12 mouse cellular contexts compared by ENCODE assay signal in the genomic region with DNA sequence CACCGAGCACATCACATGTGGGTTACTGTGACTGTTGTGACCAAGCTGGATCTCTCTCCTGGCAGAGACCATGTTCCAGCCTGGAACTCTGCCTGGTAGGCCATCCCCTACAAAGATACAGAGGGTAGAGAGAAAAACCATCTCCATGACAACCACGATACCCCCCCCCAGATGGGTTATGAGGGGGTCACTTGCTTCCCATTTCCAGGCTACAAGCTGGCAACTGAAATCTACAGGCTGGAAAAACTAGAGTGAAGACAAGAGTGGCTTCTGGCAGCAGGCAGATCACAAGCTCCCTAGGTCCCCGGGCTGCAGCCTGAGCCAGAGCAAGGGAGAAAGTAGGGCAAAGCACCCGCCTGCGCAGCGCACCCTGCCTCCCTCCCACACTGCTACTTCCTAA. TPM values are rescaled to one million over a fixed set of nuclear protein-coding genes. Genes with fewer than 3 reads are reported as not detected.
DNase-seq lines count a peak whose midpoint lies in the region.
"Had no signal": no experiment of that assay in that cellular context is flagged by ENCODE, and none has a peak within 500 bp of the region (broad histone marks: within the 10 kb centered on the region; RNA-seq: fewer than 3 reads in every experiment).

No protein-coding gene starts in this region.

- DNase-seq in gastrocnemius, adult 18-20 months (ENCODE audit: low spot score), result peak; percentile 11
- no peak for DNase-seq in gastrocnemius, postnatal 4 days (ENCODE audit: low spot score in 2 of 2)
- peak; percentile 71 for DNase-seq in right cerebral cortex, adult 18-20 months
- no peak for DNase-seq in right cerebral cortex, postnatal 14 days
- peak; percentile 32 for DNase-seq in left cerebral cortex, adult 11 months (ENCODE audit: low spot score)
- peak; percentile 37 for DNase-seq in right cerebral cortex, postnatal 4 days
- DNase-seq in lung, postnatal 14 days, result no peak
- DNase-seq in kidney, adult 11 months, result no peak
- DNase-seq: B cell, adult 2 months; heart, postnatal 4 days; kidney, postnatal 10 days; liver, embryonic 13.5 days had no signal

RNA-seq across cellular contexts. Expression of a gene that starts 54.0 kb away (rescaled TPM):
- total RNA-seq in gastrocnemius, adult 18-20 months (2021), result not detected
- under 1 TPM in 1 of 2 experiments, not detected in 1; 0.23 TPM for total RNA-seq in gastrocnemius, postnatal 4 days (2021)

RNA-seq across cellular contexts. Expression of a gene that starts 59.9 kb away (rescaled TPM):
- total RNA-seq in gastrocnemius, adult 18-20 months (2021), result 10 to 100 TPM; 25.2 to 25.4 TPM
- total RNA-seq in gastrocnemius, postnatal 4 days (2021), result 10 to 100 TPM; 79.4 to 83.9 TPM

Comparison
In these comparisons a context has a peak if more than half of its experiments do, and no peak if none do; other contexts are left out.
1. DNase-seq: peak in gastrocnemius, adult 18-20 months (single experiment), right cerebral cortex, adult 18-20 months (single experiment), left cerebral cortex, adult 11 months (single experiment) and right cerebral cortex, postnatal 4 days (single experiment); none in gastrocnemius, postnatal 4 days (0 of 2), right cerebral cortex, postnatal 14 days (single experiment), lung, postnatal 14 days (single experiment) and kidney, adult 11 months (single experiment).